Mouse (Mus musculus) kidney, embryonic 16.5 days (tissue): ENCODE results near the gene Slc25a30. TPM values are rescaled to one million over a fixed set of nuclear protein-coding genes. Genes with fewer than 3 reads are reported as not detected.

Experiments
- ATAC-seq: fragments of 200-750 bp; cut with Nextera tagmentation; 2 replicates; pipeline ENCODE4 v1.8.0; 2017; ENCODE audit warnings: moderate TSS enrichment; ENCODE audit not compliant: low FRiP score, low TSS enrichment
- H3K27ac ChIP-seq: fragments of 300-500 bp; sonication (generic); 2 replicates; pipeline ENCODE4 v1.5.1; 2014; ENCODE audit warnings: low read length
- H3K27me3 ChIP-seq: fragments of 300-500 bp; sonication (generic); 2 replicates; pipeline ENCODE4 v1.6.1; 2014; ENCODE audit warnings: low read length, control low read depth, mixed read lengths; ENCODE audit not compliant: insufficient read depth
- H3K36me3 ChIP-seq: fragments of 300-500 bp; sonication (generic); 2 replicates; pipeline ENCODE4 v1.6.1; 2014; ENCODE audit warnings: low read length, control low read depth, mixed read lengths; ENCODE audit not compliant: insufficient read depth
- H3K4me1 ChIP-seq: fragments of 300-500 bp; sonication (generic); 2 replicates; pipeline ENCODE4 v1.6.1; 2014; ENCODE audit warnings: low read length, control low read depth, mixed read lengths; ENCODE audit not compliant: insufficient read depth
- H3K4me2 ChIP-seq: fragments of 300-500 bp; sonication (generic); replicated peaks from 2 replicates; pipeline ENCODE4 v1.6.1; 2014; ENCODE audit warnings: low read depth, low read length
- H3K4me3 ChIP-seq: fragments of 300-500 bp; sonication (generic); 2 replicates; pipeline ENCODE4 v1.5.1; 2014; ENCODE audit warnings: mild to moderate bottlenecking, low read length
- H3K9ac ChIP-seq: fragments of 300-500 bp; sonication (generic); replicated peaks from 2 replicates; pipeline ENCODE4 v1.6.1; 2014; ENCODE audit warnings: low read length
- H3K9me3 ChIP-seq: fragments of 300-500 bp; sonication (generic); 2 replicates; pipeline ENCODE4 v1.6.1; 2016; ENCODE audit warnings: low read length, control low read depth
- WGBS: fragments of 180-500 bp; shearing (Covaris S2); extraction: QIAGEN DNeasy Blood & Tissue Kit; methylation state at CpG from one replicate; pipeline ENCODE4 v1.1.7; 2014; 5-methylcytosine and 5-hydroxymethylcytosine counted together
- polyA plus RNA-seq: library from polyadenylated mRNA; unstranded; fragments of >200 nt; fragmentation: Nextera tagmentation; extraction: Ambion mirVana; gene quantifications from 2 replicates; pipeline ENCODE4 v1.2.1, GENCODE M21; 2015

Gene Slc25a30
- polyA plus RNA-seq, 1 experiment from 2014 or later = 13.1 TPM

DNA sequence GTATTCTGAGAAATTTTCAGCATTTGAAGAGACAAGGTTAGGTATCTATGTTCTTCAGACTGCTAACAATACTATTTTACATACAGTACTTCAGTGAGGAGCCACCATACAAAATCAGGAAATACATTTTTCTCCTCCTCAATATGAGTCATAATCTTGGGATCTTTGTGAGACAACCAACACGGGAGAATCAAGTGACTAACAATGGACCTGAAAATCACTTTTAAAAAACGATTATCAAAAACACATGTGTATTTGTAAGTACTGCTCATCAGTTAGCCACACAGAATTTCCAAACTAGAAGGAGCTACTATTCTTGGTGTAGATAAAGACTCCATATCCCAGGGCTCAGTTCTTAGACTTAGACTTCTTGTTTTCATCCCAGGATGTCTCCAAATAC, 55.5 kb downstream of the Slc25a30 start:
- WGBS = 85% methylated on average over 2 of the region's 2 CpGs
- no peak overlapping the region for H3K4me3 ChIP-seq
- H3K4me2 ChIP-seq = no peak overlapping the region
- no peak for ATAC-seq
- H3K27me3 ChIP-seq = no peaks in the 10 kb centered on the region
- H3K27ac ChIP-seq = no peak overlapping the region
- H3K36me3 ChIP-seq = peaks cover 63% of the 10 kb centered on the region
- H3K9me3 ChIP-seq = no peaks in the 10 kb centered on the region
- H3K4me1 ChIP-seq = 0 out of 2 replicates have a peak, but pooled peaks cover 3% of the 10 kb centered on the region
- H3K9ac ChIP-seq = no peak overlapping the region

DNA sequence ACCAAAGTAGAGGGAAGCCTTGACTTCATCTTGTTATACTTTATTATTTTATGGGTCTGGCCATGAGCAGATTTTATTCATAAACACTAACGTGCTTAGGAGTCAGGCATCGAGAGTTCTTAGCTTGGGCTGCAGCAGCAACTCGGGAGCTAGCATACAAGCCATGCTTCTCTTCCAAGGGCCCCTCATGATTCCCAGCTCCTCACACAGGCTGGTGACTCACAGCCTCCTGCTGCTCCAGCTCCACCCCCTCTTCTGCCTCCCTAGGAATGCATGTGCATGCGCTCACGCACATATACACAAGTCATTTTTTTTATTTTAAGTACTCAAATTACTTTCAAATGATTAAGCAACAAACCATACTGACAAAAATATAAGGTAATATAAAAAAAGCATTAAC, 58.7 kb downstream of the Slc25a30 start:
- 0 out of 2 replicates have a peak, but pooled peaks cover 3% of the 10 kb centered on the region for H3K4me1 ChIP-seq
- no peaks in the 10 kb centered on the region for H3K27me3 ChIP-seq
- H3K4me2 ChIP-seq = no peak overlapping the region
- H3K36me3 ChIP-seq = peaks cover 61% of the 10 kb centered on the region
- 92% methylated on average over 5 of the region's 5 CpGs for WGBS
- ATAC-seq = no peak
- H3K27ac ChIP-seq = no peak overlapping the region
- no peak overlapping the region for H3K4me3 ChIP-seq
- no peak overlapping the region for H3K9ac ChIP-seq
- H3K9me3 ChIP-seq = no peaks in the 10 kb centered on the region

DNA sequence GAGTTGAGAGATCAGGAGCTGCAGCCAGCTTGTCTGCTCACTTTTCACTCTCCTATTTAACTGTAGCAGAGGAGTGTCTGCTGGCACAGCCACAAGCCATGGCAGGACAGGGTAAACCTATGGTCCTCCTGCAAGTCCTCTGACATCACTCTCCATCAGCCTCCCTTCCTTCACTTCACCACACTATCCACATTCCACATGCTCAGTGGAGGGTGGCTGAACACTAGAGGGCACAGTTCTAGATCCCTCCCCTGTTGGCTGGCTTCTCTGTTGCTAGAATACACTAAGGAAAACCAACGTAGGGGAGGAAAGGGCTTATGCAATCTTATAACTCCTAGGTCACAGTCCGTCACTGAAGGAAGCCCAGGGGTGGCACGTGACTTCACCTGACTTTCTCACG, 59.8 kb downstream of the Slc25a30 start:
- Histone ChIP-seq H3K9me3 (no peaks in the 10 kb centered on the region), H3K27me3 (no peaks in the 10 kb centered on the region), H3K4me2 (no peak overlapping the region), H3K9ac (no peak overlapping the region), H3K4me3 (no peak overlapping the region), H3K4me1 (0 out of 2 replicates have a peak, but pooled peaks cover 3% of the 10 kb centered on the region), H3K36me3 (peaks cover 59% of the 10 kb centered on the region), H3K27ac (peak overlapping the region; percentile 24; the same call in 1 of the 2 replicates)
- ATAC-seq = peak; percentile 94
- 49% methylated on average over 4 of the region's 4 CpGs for WGBS

DNA sequence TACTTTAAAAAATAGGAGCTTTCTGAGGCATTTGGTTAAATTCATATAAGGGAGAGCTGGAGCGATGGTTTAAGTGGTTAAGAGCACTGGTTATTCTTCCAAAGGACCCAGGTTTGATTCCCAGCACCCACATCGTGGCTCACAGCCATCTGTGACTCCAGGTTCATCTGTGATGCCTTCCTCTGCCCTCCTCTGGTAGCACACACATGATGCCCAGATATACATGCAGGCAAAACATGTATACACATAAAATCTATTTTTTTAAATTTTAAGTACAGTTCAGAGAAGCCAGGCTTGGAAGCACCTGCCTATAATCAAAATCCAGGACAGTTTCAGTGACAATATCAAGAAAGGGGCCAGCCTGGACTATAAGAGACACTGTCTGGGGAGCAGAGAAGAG, 64.0 kb downstream of the Slc25a30 start:
- H3K4me3 ChIP-seq = no peak overlapping the region
- ATAC-seq = no peak
- H3K36me3 ChIP-seq = peaks cover 60% of the 10 kb centered on the region

DNA sequence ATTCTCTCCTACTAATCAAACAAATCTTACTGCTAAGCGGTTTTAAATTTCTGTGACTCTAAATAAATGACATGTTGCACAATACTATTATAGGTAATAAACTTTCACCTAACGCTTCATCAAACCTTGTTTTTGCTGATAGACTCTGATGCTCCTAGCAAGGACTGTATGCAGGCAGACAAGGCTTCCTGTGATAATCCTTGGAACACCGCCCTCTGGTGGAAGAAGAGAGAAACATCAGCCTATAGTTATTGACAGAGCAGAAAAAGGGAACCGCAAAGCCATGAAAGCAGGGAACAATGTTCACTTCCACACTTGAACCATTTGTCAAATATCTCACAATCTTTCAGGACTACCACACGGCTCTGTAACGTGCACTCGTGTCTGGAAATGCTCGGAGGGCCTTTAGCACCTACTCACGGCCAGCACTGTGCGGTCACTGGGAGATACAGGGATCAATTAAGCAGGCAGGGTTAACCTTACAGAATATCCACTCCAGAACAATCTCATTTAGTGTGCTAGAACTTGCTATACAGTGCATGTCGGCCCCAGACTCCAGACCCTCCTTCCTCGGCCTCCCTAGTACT, 64.8 kb downstream of the Slc25a30 start:
- Histone ChIP-seq H3K27me3 (no peaks in the 10 kb centered on the region), H3K4me1 (no peaks in the 10 kb centered on the region), H3K4me3 (no peak overlapping the region), H3K36me3 (peaks cover 54% of the 10 kb centered on the region), H3K4me2 (no peak overlapping the region), H3K27ac (no peak overlapping the region), H3K9me3 (no peaks in the 10 kb centered on the region), H3K9ac (no peak overlapping the region)
- 57% methylated on average over 12 of the region's 12 CpGs for WGBS
- no peak for ATAC-seq

More for the DNA sequence above, 64.0 kb downstream of the Slc25a30 start:
- H3K9me3 ChIP-seq = no peaks in the 10 kb centered on the region
- H3K4me2 ChIP-seq = no peak overlapping the region
- 0 out of 2 replicates have a peak, but pooled peaks cover 3% of the 10 kb centered on the region for H3K4me1 ChIP-seq
- no peak overlapping the region for H3K9ac ChIP-seq
- 95% methylated on average over 2 of the region's 2 CpGs for WGBS
- no peaks in the 10 kb centered on the region for H3K27me3 ChIP-seq
- H3K27ac ChIP-seq = no peak overlapping the region

DNA sequence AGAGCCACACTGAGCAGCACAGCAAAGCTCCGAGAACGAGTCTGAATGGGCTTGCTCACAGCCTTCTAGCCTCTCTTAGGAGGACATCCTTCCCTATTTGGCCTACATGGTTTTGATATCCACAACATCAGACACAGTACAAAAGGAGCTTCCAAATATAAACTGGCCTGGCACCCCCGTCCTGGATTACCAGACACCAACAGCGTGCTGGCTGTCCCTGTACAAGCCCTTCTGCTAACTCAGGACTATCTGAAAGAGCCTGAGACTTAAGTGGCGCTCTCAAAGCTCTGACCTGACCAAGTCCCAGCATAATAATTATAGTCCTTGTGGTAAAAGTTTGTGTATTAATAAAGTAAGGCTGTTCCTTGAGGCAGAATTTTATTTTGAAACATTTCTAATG, 66.7 kb downstream of the Slc25a30 start:
- no peak for ATAC-seq
- Histone ChIP-seq H3K4me2 (no peak overlapping the region), H3K27ac (no peak overlapping the region), H3K36me3 (peaks cover 59% of the 10 kb centered on the region), H3K4me3 (no peak overlapping the region), H3K9me3 (no peaks in the 10 kb centered on the region), H3K4me1 (no peaks in the 10 kb centered on the region), H3K9ac (no peak overlapping the region), H3K27me3 (no peaks in the 10 kb centered on the region)
- WGBS = 95% methylated on average over 5 of the region's 5 CpGs

DNA sequence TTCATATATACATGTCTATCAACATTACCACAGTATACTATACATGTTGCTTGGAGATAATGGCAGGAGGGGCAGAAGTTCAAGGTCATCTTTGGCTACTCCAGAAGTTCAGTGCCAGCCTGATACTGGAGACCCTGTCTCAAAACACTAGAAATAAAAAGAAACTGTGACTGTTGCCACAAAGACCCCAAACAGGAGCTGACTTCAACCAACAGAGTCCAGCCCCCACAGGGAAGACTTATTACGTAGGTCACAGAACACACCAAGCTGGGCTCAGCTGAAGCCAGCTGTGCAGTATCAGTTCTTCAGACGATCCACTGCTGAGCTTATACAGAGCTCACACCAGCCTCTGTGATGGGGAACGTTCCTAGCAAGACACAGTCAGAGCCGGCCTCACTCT, 70.4 kb downstream of the Slc25a30 start:
- Histone ChIP-seq H3K9ac (no peak overlapping the region), H3K27ac (no peak overlapping the region), H3K4me1 (no peaks in the 10 kb centered on the region), H3K9me3 (no peaks in the 10 kb centered on the region), H3K4me2 (no peak overlapping the region), H3K4me3 (no peak overlapping the region), H3K27me3 (no peaks in the 10 kb centered on the region), H3K36me3 (peaks cover 54% of the 10 kb centered on the region)
- 70% methylated on average over 4 of the region's 4 CpGs for WGBS
- ATAC-seq = no peak

DNA sequence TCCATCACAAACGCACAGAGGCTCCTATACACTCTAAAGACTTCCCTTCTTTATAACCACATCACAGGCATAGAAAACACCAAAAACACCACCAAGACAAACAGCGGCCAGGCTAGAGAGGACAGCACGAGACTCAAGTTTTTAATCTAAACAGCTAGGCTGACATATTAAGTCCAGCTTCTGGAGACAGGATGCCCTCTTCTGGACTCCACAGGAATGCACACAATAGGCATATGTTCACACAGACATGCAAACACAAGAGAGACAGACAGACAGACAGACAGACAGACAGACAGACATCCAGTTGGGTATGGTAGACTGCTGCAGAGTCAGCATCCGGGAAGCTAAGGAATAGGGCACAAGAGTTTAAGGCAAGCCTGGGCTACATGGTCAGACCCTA, 73.2 kb downstream of the Slc25a30 start:
- Histone ChIP-seq H3K9ac (no peak overlapping the region), H3K4me2 (no peak overlapping the region), H3K9me3 (no peaks in the 10 kb centered on the region), H3K27me3 (no peaks in the 10 kb centered on the region), H3K36me3 (peaks cover 59% of the 10 kb centered on the region), H3K4me3 (no peak overlapping the region), H3K27ac (no peak overlapping the region), H3K4me1 (no peaks in the 10 kb centered on the region)
- 73% methylated on average over 4 of the region's 4 CpGs for WGBS
- ATAC-seq = no peak

DNA sequence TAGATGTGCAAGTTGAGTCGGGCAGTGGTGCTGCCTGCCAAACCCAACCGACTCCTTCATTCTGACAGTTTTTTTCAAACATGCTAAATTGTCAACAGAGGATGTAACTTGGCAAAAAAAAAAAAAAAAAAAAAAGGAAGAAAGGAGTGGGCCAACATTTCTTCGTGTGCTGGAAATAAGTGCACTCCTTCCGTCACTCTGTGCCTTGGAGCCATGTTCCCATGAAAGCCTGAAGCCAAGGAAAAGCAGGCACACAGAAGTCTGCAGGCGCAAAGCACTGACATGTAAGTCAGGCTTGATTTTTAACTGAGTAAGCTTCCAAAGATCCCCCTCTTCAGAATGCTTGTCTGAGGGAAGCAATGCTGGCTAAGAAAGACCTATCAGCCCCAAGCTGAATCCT, 74.2 kb downstream of the Slc25a30 start:
- no peak for ATAC-seq
- H3K4me2 ChIP-seq = no peak overlapping the region
- H3K27me3 ChIP-seq = no peaks in the 10 kb centered on the region
- no peak overlapping the region for H3K4me3 ChIP-seq
- H3K9me3 ChIP-seq = no peaks in the 10 kb centered on the region
- 67% methylated on average over 5 of the region's 5 CpGs for WGBS
- H3K4me1 ChIP-seq = 0 out of 2 replicates have a peak, but pooled peaks cover 8% of the 10 kb centered on the region
- no peak overlapping the region for H3K9ac ChIP-seq
- H3K36me3 ChIP-seq = peaks cover 52% of the 10 kb centered on the region
- H3K27ac ChIP-seq = 0 out of 2 replicates have a peak overlapping the region, but pooled peaks have one; percentile 46

DNA sequence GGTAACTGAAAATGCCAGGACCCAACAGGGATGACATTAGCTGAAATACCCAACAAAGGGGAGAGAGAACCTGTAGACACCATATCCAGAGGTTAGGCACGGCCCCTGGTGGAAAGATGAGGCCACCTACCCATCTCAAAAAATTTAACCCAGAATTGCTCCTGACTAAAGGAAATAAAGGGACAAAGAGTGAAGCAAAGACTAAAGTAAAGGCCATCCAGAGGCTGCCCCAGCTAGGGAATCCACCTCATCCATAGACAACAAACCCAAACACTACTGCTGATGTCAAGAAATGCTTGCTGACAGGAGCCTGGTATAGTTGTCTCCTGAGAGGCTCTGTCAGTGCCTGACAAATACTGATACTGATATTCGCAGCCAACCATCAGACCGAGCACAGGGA, 75.1 kb downstream of the Slc25a30 start:
- H3K27me3 ChIP-seq = no peaks in the 10 kb centered on the region
- 94% methylated on average over 3 of the region's 3 CpGs for WGBS
- no peak overlapping the region for H3K4me2 ChIP-seq
- peaks cover 47% of the 10 kb centered on the region for H3K36me3 ChIP-seq
- H3K9ac ChIP-seq = no peak overlapping the region
- H3K27ac ChIP-seq = no peak overlapping the region
- H3K4me3 ChIP-seq = no peak overlapping the region
- ATAC-seq = no peak
- H3K4me1 ChIP-seq = 0 out of 2 replicates have a peak, but pooled peaks cover 10% of the 10 kb centered on the region
- H3K9me3 ChIP-seq = no peaks in the 10 kb centered on the region
